ENCODE assay signal across 30 mouse cellular contexts in genomic region chr7:67004220-67004619, GRCm38 (mm10).
DNase-seq lines count a peak whose midpoint lies in the region; ATAC-seq lines count a peak whose summit lies in the region.
"Had no signal": no experiment of that assay in that cellular context is flagged by ENCODE, and none has a peak within 500 bp of the region (broad histone marks: within the 10 kb centered on the region; RNA-seq: fewer than 3 reads in every experiment).

No protein-coding gene starts in this region.

- H3K36me3 ChIP-seq in forebrain, embryonic 15.5 days = no peaks in the 10 kb centered on the region
- no peaks in the 10 kb centered on the region for H3K36me3 ChIP-seq in forebrain, embryonic 12.5 days (replicated peaks)
- H3K36me3 ChIP-seq: hindbrain, embryonic 12.5 days; intestine, embryonic 15.5 days; midbrain, embryonic 10.5 days; neural tube, embryonic 12.5 days had no signal

- H3K4me2 ChIP-seq in forebrain, embryonic 15.5 days (replicated peaks) = no peak overlapping the region
- H3K4me2 ChIP-seq in forebrain, embryonic 12.5 days = no peak overlapping the region
- H3K4me2 ChIP-seq: embryonic facial prominence, embryonic 13.5 days; heart, embryonic 11.5 days; hindbrain, embryonic 12.5 days; intestine, embryonic 15.5 days; neural tube, embryonic 12.5 days had no signal

- ATAC-seq in forebrain, embryonic 15.5 days (replicated peaks) = peak; percentile 71; the same call in 1 of the 2 replicates
- ATAC-seq in forebrain, embryonic 12.5 days (ENCODE audit: low FRiP score) = no peak
- ATAC-seq: activated CD4-positive, CD25-positive, alpha-beta regulatory T cell, adult 4 months; hindbrain, postnatal 0 days; intestine, embryonic 15.5 days; midbrain, embryonic 16.5 days had no signal

- no peaks in the 10 kb centered on the region for H3K4me1 ChIP-seq in forebrain, embryonic 15.5 days
- H3K4me1 ChIP-seq in forebrain, embryonic 12.5 days = no peaks in the 10 kb centered on the region
- H3K4me1 ChIP-seq: embryonic facial prominence, embryonic 13.5 days; hindbrain, embryonic 12.5 days; intestine, embryonic 15.5 days; midbrain, embryonic 10.5 days; neural tube, embryonic 12.5 days had no signal

- no peak overlapping the region for H3K4me3 ChIP-seq in forebrain, embryonic 15.5 days
- H3K4me3 ChIP-seq in forebrain, embryonic 12.5 days (replicated peaks) = no peak overlapping the region
- H3K4me3 ChIP-seq: embryonic facial prominence, embryonic 13.5 days; hindbrain, embryonic 12.5 days; intestine, embryonic 15.5 days; midbrain, embryonic 10.5 days; myocyte; neural tube, embryonic 12.5 days had no signal

- no peak overlapping the region for H3K9ac ChIP-seq in forebrain, embryonic 15.5 days (replicated peaks)
- H3K9ac ChIP-seq in forebrain, embryonic 12.5 days = no peak overlapping the region
- H3K9ac ChIP-seq: embryonic facial prominence, embryonic 13.5 days; hindbrain, embryonic 12.5 days; intestine, embryonic 15.5 days; liver, embryonic 14.5 days; neural tube, embryonic 12.5 days had no signal

- 0 out of 2 replicates have a peak overlapping the region, but pooled peaks have one; percentile 50 for H3K27ac ChIP-seq in forebrain, embryonic 15.5 days (replicated peaks)
- H3K27ac ChIP-seq in forebrain, embryonic 12.5 days = no peak overlapping the region
- H3K27ac ChIP-seq: embryonic facial prominence, embryonic 13.5 days; hindbrain, embryonic 12.5 days; hindbrain, postnatal 0 days; intestine, embryonic 15.5 days; kidney, postnatal 0 days; liver, embryonic 14.5 days; midbrain, embryonic 10.5 days; neural tube, embryonic 12.5 days had no signal

- DNase-seq in adrenal gland, postnatal 10 days = peak; percentile 22
- DNase-seq in adrenal gland, adult 8-10 months = no peak
- peak; percentile 14 for DNase-seq in cerebellum, adult 9-11 months
- no peak for DNase-seq in cerebellum, adult 11 months
- peak; percentile 28 to 49 for DNase-seq in cerebellum, postnatal 25 days
- DNase-seq in kidney, adult 8-10 months = no peak
- DNase-seq: gastrocnemius, postnatal 10 days; heart, postnatal 36 days; kidney, adult 2 months; kidney, postnatal 4 days; liver; lung, adult 2 months; lung, postnatal 14 days; right cerebral cortex, adult 18-20 months; spleen, adult 18-20 months; thymus, postnatal 14 days had no signal

- H3K27me3 ChIP-seq in forebrain, embryonic 15.5 days = no peaks in the 10 kb centered on the region
- H3K27me3 ChIP-seq in forebrain, embryonic 12.5 days = no peaks in the 10 kb centered on the region
- H3K27me3 ChIP-seq: embryonic facial prominence, embryonic 13.5 days; hindbrain, embryonic 12.5 days; intestine, embryonic 15.5 days; neural tube, embryonic 12.5 days had no signal

- no peaks in the 10 kb centered on the region for H3K9me3 ChIP-seq in forebrain, embryonic 15.5 days
- H3K9me3 ChIP-seq in forebrain, embryonic 12.5 days = 0 out of 2 replicates have a peak, but pooled peaks cover 3% of the 10 kb centered on the region
- H3K9me3 ChIP-seq: embryonic facial prominence, embryonic 13.5 days; intestine, embryonic 15.5 days; neural tube, embryonic 12.5 days had no signal

- 77% methylated on average over 5 of the region's 5 CpGs for WGBS in forebrain, embryonic 15.5 days
- WGBS in forebrain, embryonic 12.5 days = 92% methylated on average over 5 of the region's 5 CpGs

Comparison
In these comparisons a context has a peak if more than half of its experiments do, and no peak if none do; other contexts are left out.
1. DNase-seq: peak in adrenal gland, postnatal 10 days (single experiment), cerebellum, adult 9-11 months (single experiment) and cerebellum, postnatal 25 days (2 of 2); none in adrenal gland, adult 8-10 months (single experiment), cerebellum, adult 11 months (single experiment) and kidney, adult 8-10 months (0 of 2).